Mouse (Mus musculus) limb, embryonic 12.5 days (tissue): ENCODE results near the gene Fkbpl. TPM values are rescaled to one million over a fixed set of nuclear protein-coding genes. Genes with fewer than 3 reads are reported as not detected.

Experiments used
- ATAC-seq: fragments of 200-750 bp; cut with Nextera tagmentation; 2 replicates; pipeline ENCODE4 v1.8.0; 2017; ENCODE audit warnings: low read depth, moderate TSS enrichment; ENCODE audit not compliant: insufficient number of reproducible peaks, insufficient read depth, low FRiP score, low TSS enrichment
- H3K27ac ChIP-seq: fragments of 300-500 bp; sonication (generic); 2 replicates; pipeline ENCODE4 v1.5.1; 2016; ENCODE audit warnings: mild to moderate bottlenecking, moderate library complexity
- H3K27me3 ChIP-seq: fragments of 300-500 bp; sonication (generic); 2 replicates; pipeline ENCODE4 v1.6.1; 2016; ENCODE audit warnings: mild to moderate bottlenecking, moderate library complexity
- H3K36me3 ChIP-seq: fragments of 300-500 bp; sonication (generic); 2 replicates; pipeline ENCODE4 v1.6.1; 2016; ENCODE audit warnings: mild to moderate bottlenecking, moderate library complexity
- H3K4me1 ChIP-seq: fragments of 300-500 bp; sonication (generic); replicated peaks from 2 replicates; pipeline ENCODE4 v1.6.1; 2016
- H3K4me2 ChIP-seq: fragments of 300-500 bp; sonication (generic); 2 replicates; pipeline ENCODE4 v1.6.1; 2016; ENCODE audit warnings: mild to moderate bottlenecking, moderate library complexity
- H3K4me3 ChIP-seq: fragments of 300-500 bp; sonication (generic); replicated peaks from 2 replicates; pipeline ENCODE4 v1.5.1; 2016; ENCODE audit warnings: mild to moderate bottlenecking
- H3K9ac ChIP-seq: fragments of 300-500 bp; sonication (generic); replicated peaks from 2 replicates; pipeline ENCODE4 v1.6.1; 2016; ENCODE audit warnings: mild to moderate bottlenecking, moderate library complexity
- H3K9me3 ChIP-seq: fragments of 300-500 bp; sonication (generic); 2 replicates; pipeline ENCODE4 v1.6.1; 2016; ENCODE audit warnings: mild to moderate bottlenecking, moderate library complexity
- WGBS: fragments of 180-500 bp; shearing (Covaris S2); methylation state at CpG from one replicate; pipeline ENCODE4 v1.1.7; 2016; 5-methylcytosine and 5-hydroxymethylcytosine counted together
- polyA plus RNA-seq: library from polyadenylated mRNA; unstranded; fragments of >200 nt; fragmentation: Nextera tagmentation; extraction: Ambion mirVana; gene quantifications from 2 replicates; pipeline ENCODE4 v1.2.1, GENCODE M21; 2016

Fkbpl gene
- polyA plus RNA-seq, 1 experiment from 2014 or later: 19.5 TPM

- no peaks in the 10 kb centered on the region for H3K9me3 ChIP-seq
- peaks cover 35% of the 10 kb centered on the region for H3K4me1 ChIP-seq
- H3K4me3 ChIP-seq: no peak overlapping the region
- no peak overlapping the region for H3K9ac ChIP-seq
- H3K27ac ChIP-seq: no peak overlapping the region
- 84% methylated on average over 7 of the region's 7 CpGs for WGBS
- no peak for ATAC-seq
- H3K27me3 ChIP-seq: no peaks in the 10 kb centered on the region
- H3K4me2 ChIP-seq: no peak overlapping the region
- peaks cover 39% of the 10 kb centered on the region for H3K36me3 ChIP-seq
These were observed 36.6 kb upstream of the Fkbpl start for GRCm38 (mm10) chr17:34607997-34608396.

- Histone ChIP-seq H3K4me3 (no peak overlapping the region), H3K9ac (0 out of 2 replicates have a peak overlapping the region, but pooled peaks have one; percentile 8), H3K9me3 (no peaks in the 10 kb centered on the region), H3K4me2 (no peak overlapping the region), H3K36me3 (peaks cover 68% of the 10 kb centered on the region), H3K27me3 (no peaks in the 10 kb centered on the region), H3K4me1 (peaks cover 24% of the 10 kb centered on the region), H3K27ac (no peak overlapping the region)
- WGBS: 95% methylated on average over 8 of the region's 8 CpGs
- no peak for ATAC-seq
These were observed 33.5 kb upstream of the Fkbpl start for GRCm38 (mm10) chr17:34611050-34611449.

GRCm38 (mm10) chr17:34613054-34613645, 31.4 kb upstream of the Fkbpl start:
- no peaks in the 10 kb centered on the region for H3K27me3 ChIP-seq
- no peaks in the 10 kb centered on the region for H3K9me3 ChIP-seq
- no peak overlapping the region for H3K4me2 ChIP-seq
- peaks cover 79% of the 10 kb centered on the region for H3K36me3 ChIP-seq
- H3K27ac ChIP-seq: no peak overlapping the region
- ATAC-seq: no peak
- WGBS: 87% methylated on average over 11 of the region's 11 CpGs
- H3K4me3 ChIP-seq: no peak overlapping the region
- H3K4me1 ChIP-seq: peaks cover 7% of the 10 kb centered on the region
- no peak overlapping the region for H3K9ac ChIP-seq

GRCm38 (mm10) chr17:34613830-34614229, 30.7 kb upstream of the Fkbpl start:
- H3K4me1 ChIP-seq: peaks cover under 1% of the 10 kb centered on the region; the same call in 1 of the 2 replicates
- no peak overlapping the region for H3K27ac ChIP-seq
- H3K36me3 ChIP-seq: peaks cover 74% of the 10 kb centered on the region
- H3K9me3 ChIP-seq: no peaks in the 10 kb centered on the region
- WGBS: 90% methylated on average over 10 of the region's 10 CpGs
- H3K27me3 ChIP-seq: no peaks in the 10 kb centered on the region
- H3K4me3 ChIP-seq: no peak overlapping the region
- H3K9ac ChIP-seq: no peak overlapping the region
- ATAC-seq: no peak
- H3K4me2 ChIP-seq: no peak overlapping the region

- Histone ChIP-seq H3K4me3 (no peak within 1 kb of the TSS), H3K9ac (peak within 1 kb of the TSS; percentile 31; the same call in 1 of the 2 replicates), H3K27ac (no peak within 1 kb of the TSS), H3K4me2 (no peak within 1 kb of the TSS), H3K27me3 (no peaks in the 10 kb centered on the region), H3K36me3 (peaks cover 74% of the 10 kb centered on the region), H3K4me1 (no peaks in the 10 kb centered on the region), H3K9me3 (no peaks in the 10 kb centered on the region)
- no peak for ATAC-seq
- 77% methylated on average over 6 of the region's 6 CpGs for WGBS
These were observed 28.7 kb upstream of the Fkbpl start, which contains the start of gene Egfl8 for GRCm38 (mm10) chr17:34615871-34616270. TSS of gene Egfl8 (minus strand) at chr17:34615971.

GRCm38 (mm10) chr17:34618999-34619398, 25.6 kb upstream of the Fkbpl start:
- no peak for ATAC-seq
- H3K36me3 ChIP-seq: peaks cover 72% of the 10 kb centered on the region

GRCm38 (mm10) chr17:34621006-34621405, 23.6 kb upstream of the Fkbpl start:
- no peaks in the 10 kb centered on the region for H3K9me3 ChIP-seq
- 90% methylated on average over 8 of the region's 8 CpGs for WGBS

More at GRCm38 (mm10) chr17:34618999-34619398, 25.6 kb upstream of the Fkbpl start:
- no peak overlapping the region for H3K4me2 ChIP-seq
- no peak overlapping the region for H3K4me3 ChIP-seq
- H3K9me3 ChIP-seq: no peaks in the 10 kb centered on the region
- WGBS: 20% methylated on average over 6 of the region's 6 CpGs
- no peaks in the 10 kb centered on the region for H3K27me3 ChIP-seq
- no peaks in the 10 kb centered on the region for H3K4me1 ChIP-seq
- H3K9ac ChIP-seq: no peak overlapping the region
- no peak overlapping the region for H3K27ac ChIP-seq

GRCm38 (mm10) chr17:34623161-34623560, 21.4 kb upstream of the Fkbpl start:
- H3K36me3 ChIP-seq: peaks cover 48% of the 10 kb centered on the region
- 89% methylated on average over 9 of the region's 9 CpGs for WGBS
- no peak overlapping the region for H3K4me3 ChIP-seq
- H3K4me1 ChIP-seq: peaks cover 12% of the 10 kb centered on the region
- no peak for ATAC-seq
- H3K9ac ChIP-seq: no peak overlapping the region
- H3K9me3 ChIP-seq: no peaks in the 10 kb centered on the region
- H3K4me2 ChIP-seq: no peak overlapping the region
- H3K27me3 ChIP-seq: no peaks in the 10 kb centered on the region
- no peak overlapping the region for H3K27ac ChIP-seq

More at GRCm38 (mm10) chr17:34621006-34621405, 23.6 kb upstream of the Fkbpl start:
- H3K27ac ChIP-seq: no peak overlapping the region
- no peak for ATAC-seq
- H3K27me3 ChIP-seq: no peaks in the 10 kb centered on the region
- peaks cover 64% of the 10 kb centered on the region for H3K36me3 ChIP-seq
- H3K4me3 ChIP-seq: no peak overlapping the region
- no peak overlapping the region for H3K9ac ChIP-seq
- no peak overlapping the region for H3K4me2 ChIP-seq
- H3K4me1 ChIP-seq: peaks cover under 1% of the 10 kb centered on the region

- H3K4me3 ChIP-seq: no peak overlapping the region
- H3K9ac ChIP-seq: no peak overlapping the region
- H3K4me2 ChIP-seq: no peak overlapping the region
- no peak for ATAC-seq
- H3K27me3 ChIP-seq: peaks cover 17% of the 10 kb centered on the region
- 92% methylated on average over 3 of the region's 3 CpGs for WGBS
- peaks cover 29% of the 10 kb centered on the region for H3K4me1 ChIP-seq
- H3K36me3 ChIP-seq: peaks cover 46% of the 10 kb centered on the region
- H3K27ac ChIP-seq: no peak overlapping the region
- no peaks in the 10 kb centered on the region for H3K9me3 ChIP-seq
These were observed 19.6 kb upstream of the Fkbpl start for GRCm38 (mm10) chr17:34624981-34625380.

- peaks cover 42% of the 10 kb centered on the region for H3K4me1 ChIP-seq
- ATAC-seq: no peak
- peak overlapping the region; percentile 87 for H3K4me2 ChIP-seq
- H3K27me3 ChIP-seq: peaks cover 29% of the 10 kb centered on the region
- H3K9me3 ChIP-seq: no peaks in the 10 kb centered on the region
- WGBS: 54% methylated on average over 16 of the region's 16 CpGs
- H3K4me3 ChIP-seq: peak overlapping the region; percentile 76
- H3K9ac ChIP-seq: peak overlapping the region; percentile 73
- H3K36me3 ChIP-seq: peaks cover 38% of the 10 kb centered on the region
- H3K27ac ChIP-seq: peak overlapping the region; percentile 90
These were observed 18.3 kb upstream of the Fkbpl start for GRCm38 (mm10) chr17:34626062-34626772.

- peaks cover 47% of the 10 kb centered on the region for H3K4me1 ChIP-seq
- H3K27me3 ChIP-seq: peaks cover 35% of the 10 kb centered on the region
- ATAC-seq: 0 out of 2 replicates have a peak, but pooled peaks have one; percentile 4
- H3K9ac ChIP-seq: peak overlapping the region; percentile 73
- WGBS: under 1% methylated on average over 18 of the region's 18 CpGs
- H3K4me3 ChIP-seq: peak overlapping the region; percentile 76
- no peaks in the 10 kb centered on the region for H3K9me3 ChIP-seq
- peak overlapping the region; percentile 90 for H3K27ac ChIP-seq
- peaks cover 35% of the 10 kb centered on the region for H3K36me3 ChIP-seq
- H3K4me2 ChIP-seq: peak overlapping the region; percentile 87
These were observed 17.8 kb upstream of the Fkbpl start for GRCm38 (mm10) chr17:34626773-34627092.
